Mouse (Mus musculus): ENCODE measurements around the gene Ryr2.

GRCm38 (mm10) chr13:12083443-12084111 is 23.2 kb downstream of the Ryr2 start:
- TF ChIP-seq CTCF (conservative IDR thresholded peaks at IDR 0.05; ENCODE audit: insufficient read depth, insufficient read length, low read depth, low read length) (no peak), POLR2A (IDR thresholded peaks at IDR 0.05; ENCODE audit: low read depth, low read length) (no peak)

Data from kidney, adult 2 months (tissue).